Mouse (Mus musculus) testis, adult 2 months (tissue): ENCODE data around the gene Mkrn1.

Experiments
- CTCF ChIP-seq: fragments of 200-500 bp; IDR thresholded peaks from 2 replicates; pipeline ENCODE4 v1.5.1; 2012; ENCODE audit warnings: low read depth, mild to moderate bottlenecking, inconsistent platforms, low read length, moderate library complexity; ENCODE audit not compliant: control insufficient read depth, insufficient read depth, insufficient replicate concordance
- POLR2A ChIP-seq: fragments of 200-500 bp; IDR thresholded peaks from 2 replicates; pipeline ENCODE4 v1.6.1; 2012; ENCODE audit warnings: low read depth, mild to moderate bottlenecking, inconsistent platforms, low read length, moderate library complexity; ENCODE audit not compliant: control insufficient read depth

DNA sequence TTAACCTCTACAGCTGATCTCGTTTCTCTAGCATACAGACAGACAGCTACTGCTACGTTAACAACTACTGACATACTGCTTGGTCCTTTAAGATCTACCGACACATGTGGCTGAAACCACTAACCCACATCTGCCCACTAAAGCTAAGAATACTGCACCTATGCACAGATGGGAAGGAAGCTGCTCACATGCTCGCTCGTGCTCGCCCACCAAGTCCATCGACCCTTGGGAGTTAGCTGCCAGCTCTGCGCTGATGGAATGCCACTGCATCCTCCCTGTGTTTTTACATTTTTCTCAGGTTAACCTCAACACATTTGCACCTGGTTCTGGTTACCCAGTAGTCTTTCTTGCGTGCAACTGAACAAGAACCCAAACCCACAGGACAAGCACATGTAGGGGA, 21.9 kb downstream of the Mkrn1 start:
- TF ChIP-seq CTCF (no peak), POLR2A (no peak)
